7 mouse cellular contexts compared by ENCODE assay signal in the genomic region with DNA sequence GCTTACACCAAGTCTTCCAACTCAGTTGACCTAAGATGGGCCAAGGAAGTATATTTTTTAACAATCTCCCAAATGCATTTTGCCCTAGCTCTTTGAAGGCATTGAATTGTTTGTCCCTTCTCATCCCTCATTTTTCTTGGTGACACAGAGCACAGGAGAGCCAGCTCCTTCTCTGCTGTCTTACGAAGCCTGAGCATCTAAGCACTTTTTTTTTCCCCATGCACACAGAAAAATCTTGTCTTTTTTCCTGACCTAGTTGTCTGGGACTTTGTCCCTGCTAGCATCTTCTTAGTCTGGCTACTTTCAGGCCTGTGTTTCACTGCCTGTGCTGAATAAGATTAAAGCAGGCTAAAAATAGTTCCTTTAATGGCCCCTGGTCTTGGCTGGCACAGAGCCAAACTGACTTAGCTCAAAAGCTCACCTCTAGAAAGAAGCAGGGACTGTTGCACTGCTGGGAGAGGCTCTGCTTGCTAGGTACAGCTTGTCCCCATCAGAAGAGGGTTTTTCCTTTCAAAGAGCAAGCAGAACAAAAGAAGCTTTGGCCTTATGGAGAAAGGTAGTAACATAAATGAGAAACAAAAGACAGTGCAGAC. TPM values are rescaled to one million over a fixed set of nuclear protein-coding genes. Genes with fewer than 3 reads are reported as not detected.
DNase-seq lines count a peak whose midpoint lies in the region; ATAC-seq and TF ChIP-seq lines count a peak whose summit lies in the region.

No protein-coding gene starts in this region.

- H3K4me3 ChIP-seq in neural tube, embryonic 12.5 days = no peak overlapping the region
- H3K4me3 ChIP-seq in neural tube, embryonic 15.5 days (replicated peaks) = no peak overlapping the region
- no peak overlapping the region for H3K4me3 ChIP-seq in embryonic facial prominence, embryonic 14.5 days (ENCODE audit: low read depth, low read length)
- H3K4me3 ChIP-seq in hindbrain, embryonic 16.5 days (ENCODE audit: low read length) = no peak overlapping the region
- no peak overlapping the region for H3K4me3 ChIP-seq in midbrain, postnatal 0 days (ENCODE audit: low read depth, low read length)

- peaks cover 48% of the 10 kb centered on the region for H3K36me3 ChIP-seq in neural tube, embryonic 12.5 days
- H3K36me3 ChIP-seq in neural tube, embryonic 15.5 days = peaks cover 47% of the 10 kb centered on the region
- peaks cover 35% of the 10 kb centered on the region for H3K36me3 ChIP-seq in embryonic facial prominence, embryonic 14.5 days (ENCODE audit: control insufficient read depth, insufficient read depth, low read length)
- H3K36me3 ChIP-seq in hindbrain, embryonic 16.5 days (ENCODE audit: control insufficient read depth, insufficient read depth, low read length) = peaks cover 21% of the 10 kb centered on the region
- H3K36me3 ChIP-seq in midbrain, postnatal 0 days (ENCODE audit: insufficient read depth, low read length) = peaks cover 41% of the 10 kb centered on the region

- H3K27ac ChIP-seq in neural tube, embryonic 12.5 days = no peak overlapping the region
- no peak overlapping the region for H3K27ac ChIP-seq in neural tube, embryonic 15.5 days (replicated peaks)
- no peak overlapping the region for H3K27ac ChIP-seq in embryonic facial prominence, embryonic 14.5 days (replicated peaks; ENCODE audit: low read depth, low read length)
- peak overlapping the region; percentile 1 for H3K27ac ChIP-seq in hindbrain, embryonic 16.5 days (ENCODE audit: low read depth, low read length)
- H3K27ac ChIP-seq in midbrain, postnatal 0 days (ENCODE audit: low read depth, low read length) = peak overlapping the region; percentile 27; the same call in 1 of the 2 replicates

- H3K9me3 ChIP-seq in neural tube, embryonic 12.5 days = no peaks in the 10 kb centered on the region
- no peaks in the 10 kb centered on the region for H3K9me3 ChIP-seq in neural tube, embryonic 15.5 days (replicated peaks)
- no peaks in the 10 kb centered on the region for H3K9me3 ChIP-seq in embryonic facial prominence, embryonic 14.5 days (ENCODE audit: control insufficient read depth, low read length)
- no peaks in the 10 kb centered on the region for H3K9me3 ChIP-seq in hindbrain, embryonic 16.5 days (ENCODE audit: control insufficient read depth, low read length)
- H3K9me3 ChIP-seq in midbrain, postnatal 0 days (ENCODE audit: low read length) = no peaks in the 10 kb centered on the region

- WGBS in neural tube, embryonic 12.5 days = 73% methylated on average over 1 of the region's 1 CpGs
- 50% methylated on average over 1 of the region's 1 CpGs for WGBS in neural tube, embryonic 15.5 days
- 69% methylated on average over 1 of the region's 1 CpGs for WGBS in embryonic facial prominence, embryonic 14.5 days
- 63% methylated on average over 1 of the region's 1 CpGs for WGBS in hindbrain, embryonic 16.5 days
- WGBS in midbrain, postnatal 0 days = 45% methylated on average over 1 of the region's 1 CpGs

- no peak for TF ChIP-seq CTCF in midbrain, postnatal 0 days (IDR thresholded peaks at IDR 0.05)

- ATAC-seq in neural tube, embryonic 12.5 days (ENCODE audit: low FRiP score, low read depth) = no peak
- ATAC-seq in neural tube, embryonic 15.5 days (ENCODE audit: low FRiP score) = no peak
- ATAC-seq in embryonic facial prominence, embryonic 14.5 days (ENCODE audit: low read depth) = no peak
- no peak for ATAC-seq in hindbrain, embryonic 16.5 days
- no peak for ATAC-seq in midbrain, postnatal 0 days (ENCODE audit: low FRiP score)

- H3K9ac ChIP-seq in neural tube, embryonic 12.5 days = 0 out of 2 replicates have a peak overlapping the region, but pooled peaks have one; percentile 17
- no peak overlapping the region for H3K9ac ChIP-seq in neural tube, embryonic 15.5 days (replicated peaks)
- H3K9ac ChIP-seq in embryonic facial prominence, embryonic 14.5 days (ENCODE audit: low read depth, low read length) = no peak overlapping the region
- H3K9ac ChIP-seq in hindbrain, embryonic 16.5 days (ENCODE audit: low read depth, low read length) = no peak overlapping the region
- H3K9ac ChIP-seq in midbrain, postnatal 0 days (replicated peaks; ENCODE audit: low read length, poor library complexity, severe bottlenecking) = no peak overlapping the region

- DNase-seq in embryonic facial prominence, embryonic 14.5 days (ENCODE audit: low spot score) = peak; percentile 59
- DNase-seq in midbrain, postnatal 0 days (ENCODE audit: low spot score) = peak; percentile 66
- DNase-seq in cerebellum, adult 11 months = no peak
- no peak for DNase-seq in right cerebral cortex, postnatal 25 days

- no peak overlapping the region for H3K4me2 ChIP-seq in neural tube, embryonic 12.5 days (replicated peaks)
- H3K4me2 ChIP-seq in neural tube, embryonic 15.5 days = no peak overlapping the region
- no peak overlapping the region for H3K4me2 ChIP-seq in embryonic facial prominence, embryonic 14.5 days (ENCODE audit: low read depth, low read length)
- no peak overlapping the region for H3K4me2 ChIP-seq in hindbrain, embryonic 16.5 days (ENCODE audit: low read length)
- no peak overlapping the region for H3K4me2 ChIP-seq in midbrain, postnatal 0 days (ENCODE audit: low read depth, low read length, poor library complexity, severe bottlenecking)

- H3K27me3 ChIP-seq in neural tube, embryonic 12.5 days (replicated peaks) = no peaks in the 10 kb centered on the region
- H3K27me3 ChIP-seq in neural tube, embryonic 15.5 days (replicated peaks) = no peaks in the 10 kb centered on the region
- H3K27me3 ChIP-seq in embryonic facial prominence, embryonic 14.5 days (replicated peaks; ENCODE audit: control insufficient read depth, insufficient read depth, low read length) = no peaks in the 10 kb centered on the region
- H3K27me3 ChIP-seq in hindbrain, embryonic 16.5 days (replicated peaks; ENCODE audit: control insufficient read depth, insufficient read depth, low read length) = no peaks in the 10 kb centered on the region
- H3K27me3 ChIP-seq in midbrain, postnatal 0 days (ENCODE audit: insufficient read depth, low read length) = no peaks in the 10 kb centered on the region

- peaks cover 6% of the 10 kb centered on the region for H3K4me1 ChIP-seq in neural tube, embryonic 12.5 days
- H3K4me1 ChIP-seq in neural tube, embryonic 15.5 days = 0 out of 2 replicates have a peak, but pooled peaks cover 10% of the 10 kb centered on the region
- no peaks in the 10 kb centered on the region for H3K4me1 ChIP-seq in embryonic facial prominence, embryonic 14.5 days (ENCODE audit: control insufficient read depth, insufficient read depth, low read length)
- H3K4me1 ChIP-seq in hindbrain, embryonic 16.5 days (ENCODE audit: control insufficient read depth, insufficient read depth, low read depth, low read length) = 0 out of 2 replicates have a peak, but pooled peaks cover 2% of the 10 kb centered on the region
- H3K4me1 ChIP-seq in midbrain, postnatal 0 days (ENCODE audit: insufficient read depth, low read length) = no peaks in the 10 kb centered on the region

RNA-seq across cellular contexts. Expression of gene Nefh, which starts 16.8 kb away (rescaled TPM):
- polyA plus RNA-seq in neural tube, embryonic 12.5 days (2016; fragmentation: Nextera tagmentation; extraction: Ambion mirVana) = 3.4 and 5.4 TPM in 2 replicates
- polyA plus RNA-seq in neural tube, embryonic 15.5 days (2015; fragmentation: Nextera tagmentation; extraction: Ambion mirVana) = 22.1 and 24.0 TPM in 2 replicates
- 1.6 and 1.7 TPM in 2 replicates for polyA plus RNA-seq in embryonic facial prominence, embryonic 14.5 days (2014; fragmentation: Nextera tagmentation; extraction: Ambion mirVana)
- polyA plus RNA-seq in hindbrain, embryonic 16.5 days (2015; fragmentation: Nextera tagmentation; extraction: Ambion mirVana) = 11.9 and 14.3 TPM in 2 replicates
- 13.0 and 15.7 TPM in 2 replicates for total RNA-seq in midbrain, postnatal 0 days (2014; rRNA removed)
- 7.7 and 8.3 TPM in 2 replicates for polyA plus RNA-seq in midbrain, postnatal 0 days (2015; fragmentation: Nextera tagmentation; extraction: Ambion mirVana)

RNA-seq across cellular contexts. Expression of gene Thoc5, which starts 36.0 kb away (rescaled TPM):
- polyA plus RNA-seq in neural tube, embryonic 12.5 days (2016; fragmentation: Nextera tagmentation; extraction: Ambion mirVana) = 51.1 and 53.6 TPM in 2 replicates
- polyA plus RNA-seq in neural tube, embryonic 15.5 days (2015; fragmentation: Nextera tagmentation; extraction: Ambion mirVana) = 43.4 and 46.5 TPM in 2 replicates
- 27.9 and 32.3 TPM in 2 replicates for polyA plus RNA-seq in embryonic facial prominence, embryonic 14.5 days (2014; fragmentation: Nextera tagmentation; extraction: Ambion mirVana)
- polyA plus RNA-seq in hindbrain, embryonic 16.5 days (2015; fragmentation: Nextera tagmentation; extraction: Ambion mirVana) = 45.2 and 49.5 TPM in 2 replicates
- 44.9 and 48.4 TPM in 2 replicates for total RNA-seq in midbrain, postnatal 0 days (2014; rRNA removed)
- 44.6 and 45.2 TPM in 2 replicates for polyA plus RNA-seq in midbrain, postnatal 0 days (2015; fragmentation: Nextera tagmentation; extraction: Ambion mirVana)

RNA-seq across cellular contexts. Expression of gene Ap1b1, which starts 55.5 kb away (rescaled TPM):
- polyA plus RNA-seq in neural tube, embryonic 12.5 days (2016; fragmentation: Nextera tagmentation; extraction: Ambion mirVana) = 71.9 and 82.7 TPM in 2 replicates
- polyA plus RNA-seq in neural tube, embryonic 15.5 days (2015; fragmentation: Nextera tagmentation; extraction: Ambion mirVana) = 93.8 and 94.4 TPM in 2 replicates
- 48.9 and 57.1 TPM in 2 replicates for polyA plus RNA-seq in embryonic facial prominence, embryonic 14.5 days (2014; fragmentation: Nextera tagmentation; extraction: Ambion mirVana)
- 102 and 116 TPM in 2 replicates for polyA plus RNA-seq in hindbrain, embryonic 16.5 days (2015; fragmentation: Nextera tagmentation; extraction: Ambion mirVana)
- 122 and 130 TPM in 2 replicates for total RNA-seq in midbrain, postnatal 0 days (2014; rRNA removed)
- polyA plus RNA-seq in midbrain, postnatal 0 days (2015; fragmentation: Nextera tagmentation; extraction: Ambion mirVana) = 94.8 and 99.5 TPM in 2 replicates

RNA-seq across cellular contexts. Expression of gene Nipsnap1, which starts 57.4 kb away (rescaled TPM):
- 96.6 and 101 TPM in 2 replicates for polyA plus RNA-seq in neural tube, embryonic 12.5 days (2016; fragmentation: Nextera tagmentation; extraction: Ambion mirVana)
- polyA plus RNA-seq in neural tube, embryonic 15.5 days (2015; fragmentation: Nextera tagmentation; extraction: Ambion mirVana) = 121 and 137 TPM in 2 replicates
- 32.1 and 41.4 TPM in 2 replicates for polyA plus RNA-seq in embryonic facial prominence, embryonic 14.5 days (2014; fragmentation: Nextera tagmentation; extraction: Ambion mirVana)
- 131 and 134 TPM in 2 replicates for polyA plus RNA-seq in hindbrain, embryonic 16.5 days (2015; fragmentation: Nextera tagmentation; extraction: Ambion mirVana)
- 133 and 170 TPM in 2 replicates for total RNA-seq in midbrain, postnatal 0 days (2014; rRNA removed)
- 130 and 133 TPM in 2 replicates for polyA plus RNA-seq in midbrain, postnatal 0 days (2015; fragmentation: Nextera tagmentation; extraction: Ambion mirVana)

Comparison
In these comparisons a context has a peak if more than half of its experiments do, and no peak if none do; other contexts are left out.
1. H3K27ac ChIP-seq: peak in hindbrain, embryonic 16.5 days (single experiment) and midbrain, postnatal 0 days (single experiment); none in neural tube, embryonic 12.5 days (single experiment), neural tube, embryonic 15.5 days (single experiment) and embryonic facial prominence, embryonic 14.5 days (single experiment).
2. DNase-seq: peak in embryonic facial prominence, embryonic 14.5 days (single experiment) and midbrain, postnatal 0 days (single experiment); none in cerebellum, adult 11 months (single experiment) and right cerebral cortex, postnatal 25 days (single experiment).